Mouse (Mus musculus) NIH3T3 (cell line): ENCODE measurements at regions not wholly inside any gene's neighbourhood (a gene's known extent, or its start where the extent isn't known, plus 50 kb on each side); places are given as distances from the start of the nearest gene placed in this dataset.
A peak's percentile ranks its signal among the peaks of the same experiment; 100 is the strongest.

Source experiments
- DNase-seq: peaks from one replicate; pipeline ENCODE4 v3.0.0-alpha.2; 2012; ENCODE audit warnings: low read depth

GRCm38 (mm10) chr9:14175041-14175881, 99.6 kb upstream of the Sesn3 start:
- DNase-seq: peak; percentile 44

- no peak for DNase-seq
These were observed 95.1 kb upstream of the Sesn3 start for GRCm38 (mm10) chr9:14179777-14180176.

GRCm38 (mm10) chr9:14184261-14184660, 90.6 kb upstream of the Sesn3 start:
- DNase-seq: no peak

GRCm38 (mm10) chr9:14185681-14186080, 89.2 kb upstream of the Sesn3 start:
- DNase-seq: no peak

- DNase-seq: no peak
These were observed 87.1 kb upstream of the Sesn3 start for GRCm38 (mm10) chr9:14187753-14188152.

- DNase-seq: no peak
These were observed 86.4 kb upstream of the Sesn3 start for GRCm38 (mm10) chr9:14188504-14188903.

- no peak for DNase-seq
These were observed 84.2 kb upstream of the Sesn3 start for GRCm38 (mm10) chr9:14190660-14191059.

GRCm38 (mm10) chr9:14194748-14195147, 80.1 kb upstream of the Sesn3 start:
- no peak for DNase-seq

GRCm38 (mm10) chr9:14199116-14199515, 75.8 kb upstream of the Sesn3 start:
- DNase-seq: no peak

GRCm38 (mm10) chr9:14199983-14200700, 74.7 kb upstream of the Sesn3 start:
- DNase-seq: peak; percentile 75

GRCm38 (mm10) chr9:14200852-14201251, 74.0 kb upstream of the Sesn3 start:
- DNase-seq: no peak

GRCm38 (mm10) chr9:14202551-14203306, 72.1 kb upstream of the Sesn3 start:
- no peak for DNase-seq

- DNase-seq: no peak
These were observed 71.6 kb upstream of the Sesn3 start for GRCm38 (mm10) chr9:14203307-14203695.

GRCm38 (mm10) chr9:14203768-14204416, 71.0 kb upstream of the Sesn3 start:
- DNase-seq: peak; percentile 53

- no peak for DNase-seq
These were observed 70.0 kb upstream of the Sesn3 start for GRCm38 (mm10) chr9:14204817-14205216.

- DNase-seq: no peak
These were observed 67.9 kb upstream of the Sesn3 start for GRCm38 (mm10) chr9:14206838-14207560.

- DNase-seq: no peak
These were observed 67.3 kb upstream of the Sesn3 start for GRCm38 (mm10) chr9:14207561-14207936.

GRCm38 (mm10) chr9:14213283-14213682, 61.6 kb upstream of the Sesn3 start:
- peak; percentile 51 for DNase-seq

- DNase-seq: peak; percentile 72
These were observed 59.6 kb upstream of the Sesn3 start for GRCm38 (mm10) chr9:14215171-14215782.

- peak; percentile 48 for DNase-seq
These were observed 58.9 kb upstream of the Sesn3 start for GRCm38 (mm10) chr9:14215961-14216360.

- no peak for DNase-seq
These were observed 51.9 kb upstream of the Sesn3 start for GRCm38 (mm10) chr9:14222936-14223335.
